Mouse (Mus musculus) adrenal gland, adult 18-20 months (tissue): Measurements from ENCODE around the gene Hck. TPM values are rescaled to one million over a fixed set of nuclear protein-coding genes. Genes with fewer than 3 reads are reported as not detected.

Experiments
- DNase-seq, 2 experiments: peaks; one replicate each; pipeline ENCODE4 v3.0.0; 2021 to 2022; ENCODE audit warnings: low spot score in 2 of 2
- total RNA-seq, 2 experiments: library from RNA; stranded (reverse); gene quantifications; 1 replicate in 1 of 2; 2 replicates in 1 of 2; pipeline ENCODE4 v1.2.3; 2021

The Hck gene
- total RNA-seq, 2 experiments from 2014 or later: 3.9 to 4.2 TPM

DNA sequence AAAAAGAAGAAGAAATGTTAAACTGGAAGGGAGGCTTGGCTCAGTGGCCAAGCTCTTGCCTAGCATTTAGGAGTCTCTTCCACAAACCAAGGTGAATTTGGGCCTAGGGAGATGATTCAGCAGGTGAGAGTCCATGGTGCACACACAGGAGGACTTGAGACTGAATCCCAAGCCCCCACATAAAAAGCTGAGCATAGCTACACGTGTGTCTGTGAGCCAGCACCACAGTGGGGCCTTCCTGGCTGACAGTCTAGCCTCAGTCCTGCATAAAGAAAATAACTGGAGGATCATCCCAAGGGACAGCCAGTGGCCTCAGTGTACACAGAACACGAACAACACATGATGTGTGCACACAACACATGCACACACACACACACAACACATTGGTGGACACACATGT, 19.0 kb upstream of the Hck start:
- DNase-seq: no peak

DNA sequence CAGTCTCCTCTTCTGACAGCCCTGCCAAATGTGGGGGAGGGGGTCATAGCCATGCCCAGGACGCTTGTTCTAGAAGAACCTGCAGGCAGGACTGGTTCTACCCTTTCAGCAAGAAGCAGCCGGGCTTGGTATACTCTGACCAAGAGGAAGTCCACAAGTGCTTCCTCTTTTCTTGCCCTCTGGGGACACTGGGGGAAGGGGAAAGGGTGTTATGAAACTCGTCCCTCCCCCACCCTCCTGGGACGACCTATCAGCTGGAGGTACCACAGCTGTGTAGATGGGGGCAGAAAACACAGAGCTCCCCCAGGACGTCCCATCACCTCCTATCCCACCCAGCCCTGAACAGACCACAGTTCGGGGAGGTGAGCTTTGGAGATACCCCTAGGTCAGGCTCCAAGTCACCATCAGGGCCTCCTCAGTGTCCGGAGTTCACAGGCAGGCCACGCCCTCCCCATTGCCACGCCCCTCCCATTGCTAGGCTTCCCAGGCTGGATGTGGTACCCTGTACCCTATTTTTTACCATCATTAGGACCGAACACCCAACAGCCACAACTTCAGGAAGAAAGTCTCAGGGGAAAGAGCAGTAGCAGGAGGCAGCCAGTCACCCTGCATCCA, 17.6 kb upstream of the Hck start:
- no peak for DNase-seq

DNA sequence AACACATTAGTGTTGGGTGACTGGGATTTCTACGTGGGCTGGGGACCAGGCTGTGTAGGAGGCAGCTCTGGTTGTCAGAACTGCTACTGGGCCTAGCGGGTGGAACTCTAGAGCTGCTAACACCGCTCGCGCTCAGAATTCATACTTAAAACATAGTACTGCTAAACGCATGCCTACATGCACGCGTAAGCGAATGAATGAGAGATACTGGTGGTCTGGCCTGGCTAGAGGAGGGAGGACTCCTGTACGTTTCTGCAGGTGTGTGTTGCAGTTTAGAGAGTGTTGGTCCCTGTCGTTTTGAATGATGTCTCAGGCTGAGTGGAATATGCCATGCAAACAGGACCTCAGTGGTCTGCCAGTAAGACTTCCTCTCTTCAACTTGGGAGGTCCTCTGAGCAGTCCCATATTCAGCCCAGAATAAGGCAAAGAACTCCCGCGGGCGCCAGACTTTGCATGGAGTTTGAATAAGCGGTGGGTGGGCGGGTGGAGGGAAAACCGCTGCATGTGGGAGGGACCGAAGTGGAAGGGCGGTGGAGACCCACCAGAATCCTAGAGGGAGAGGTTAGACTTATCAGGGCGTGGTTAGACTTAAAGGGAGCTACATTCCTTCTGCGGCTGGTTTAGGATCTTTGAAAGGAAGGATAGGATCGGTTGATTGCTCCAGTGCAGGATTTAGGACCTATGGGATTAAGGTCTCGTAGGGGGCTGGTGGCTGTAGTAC, 1.1 kb upstream of the Hck start:
- DNase-seq: peak in 1 of 2 experiments; percentile 9

DNA sequence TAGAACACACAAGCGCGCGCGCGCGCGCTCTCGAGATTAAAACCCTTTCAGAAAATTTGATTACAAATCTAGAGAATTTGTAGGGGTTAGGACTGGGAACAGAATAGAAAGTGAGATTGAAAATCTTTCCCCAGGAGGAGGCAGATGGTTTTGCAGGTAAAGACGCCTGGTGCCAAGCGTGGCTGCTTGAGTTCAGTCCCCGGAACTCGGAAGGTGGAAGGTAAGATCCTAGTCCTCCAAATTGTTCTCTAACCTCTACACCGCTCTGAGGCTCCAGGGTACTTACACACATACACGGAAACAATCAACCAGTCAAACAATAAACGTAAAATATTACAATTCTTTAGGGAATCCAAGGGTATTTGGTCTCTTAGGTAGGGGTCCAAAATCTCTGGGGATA, 466 bp upstream of the Hck start:
- DNase-seq: peak in 1 of 2 experiments; percentile 12

DNA sequence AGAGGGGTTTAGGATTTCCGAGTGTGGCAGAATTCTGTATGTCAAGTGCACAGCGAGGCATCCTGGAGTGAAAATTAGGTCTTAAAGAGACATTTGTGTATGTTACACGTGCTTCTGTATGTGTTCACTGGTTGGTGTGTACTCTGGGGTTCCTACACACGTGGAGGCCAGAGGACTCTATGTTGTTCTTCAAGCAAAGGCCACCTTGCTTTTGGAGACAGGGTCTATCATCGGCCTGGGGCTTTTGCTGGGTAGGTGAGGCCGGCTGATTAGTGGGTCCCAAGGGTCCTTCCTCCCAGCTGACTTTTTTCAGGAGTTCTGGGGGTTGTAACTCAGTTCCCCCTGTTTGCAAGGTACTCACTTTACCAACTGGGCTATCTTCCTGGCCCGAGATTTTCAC, 1.3 kb downstream of the Hck start:
- DNase-seq: peak in 1 of 2 experiments; percentile 6

DNA sequence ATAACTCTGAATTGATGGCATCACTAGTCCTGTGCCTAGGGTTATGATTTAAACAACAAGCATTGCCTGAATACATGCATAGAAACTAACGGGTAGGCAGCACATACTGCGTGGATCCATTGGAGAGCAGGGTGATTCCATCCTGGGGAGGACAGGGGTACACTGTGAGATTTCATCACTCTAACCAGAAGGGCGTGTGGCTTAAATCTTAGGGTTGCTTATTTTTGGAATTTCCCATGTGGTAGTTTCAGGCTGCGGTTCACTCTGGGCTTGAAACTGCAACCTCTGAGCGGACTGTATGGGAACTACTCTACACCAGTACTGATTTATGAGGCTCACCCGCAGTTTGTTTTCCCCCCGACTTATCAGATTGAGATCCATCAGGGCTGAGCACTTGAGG, 3.0 kb downstream of the Hck start:
- DNase-seq: peak in 1 of 2 experiments; percentile 2

DNA sequence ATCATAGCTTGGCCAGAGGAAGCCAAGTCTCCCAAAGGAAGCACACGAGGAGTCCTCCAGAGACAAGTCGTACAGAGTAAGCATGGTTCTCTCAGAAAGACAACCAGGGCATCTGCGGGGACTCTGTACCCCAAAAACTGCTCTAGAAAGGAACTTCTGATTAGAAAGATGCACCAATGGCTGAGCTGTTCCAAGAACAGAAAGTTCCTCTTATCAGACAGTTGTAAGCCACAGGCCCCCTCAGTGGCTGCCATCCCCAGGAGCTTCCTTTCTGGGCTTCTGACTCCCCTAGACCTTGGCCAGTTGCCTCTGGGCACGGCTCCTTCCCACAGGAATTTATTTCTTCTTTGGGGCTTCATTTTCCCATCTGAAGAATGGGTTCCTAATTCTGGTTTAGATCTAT, 7.4 kb downstream of the Hck start:
- DNase-seq: peak in 1 of 2 experiments; percentile 9

DNA sequence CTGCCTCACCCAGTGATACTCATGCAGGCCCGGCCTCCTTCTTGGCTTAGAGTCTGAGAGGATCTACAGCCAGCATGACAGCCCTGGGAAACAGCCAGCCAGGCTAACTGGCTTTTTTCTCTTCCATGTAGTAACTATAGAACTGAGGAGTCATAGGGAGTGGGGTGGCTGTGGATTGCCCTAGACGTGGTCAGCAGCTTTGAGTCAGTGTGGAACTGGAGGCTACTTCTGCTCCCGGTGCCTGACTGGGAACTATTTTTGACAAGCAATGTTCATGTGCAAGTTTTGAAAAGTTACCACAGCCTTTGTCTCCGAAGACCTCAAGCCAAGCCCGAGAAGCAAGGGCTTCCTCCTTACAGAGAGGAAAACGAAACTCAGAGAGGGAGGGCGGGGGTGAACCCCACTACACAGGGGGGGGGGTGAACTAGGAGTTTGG, 8.8 kb downstream of the Hck start:
- no peak for DNase-seq

DNA sequence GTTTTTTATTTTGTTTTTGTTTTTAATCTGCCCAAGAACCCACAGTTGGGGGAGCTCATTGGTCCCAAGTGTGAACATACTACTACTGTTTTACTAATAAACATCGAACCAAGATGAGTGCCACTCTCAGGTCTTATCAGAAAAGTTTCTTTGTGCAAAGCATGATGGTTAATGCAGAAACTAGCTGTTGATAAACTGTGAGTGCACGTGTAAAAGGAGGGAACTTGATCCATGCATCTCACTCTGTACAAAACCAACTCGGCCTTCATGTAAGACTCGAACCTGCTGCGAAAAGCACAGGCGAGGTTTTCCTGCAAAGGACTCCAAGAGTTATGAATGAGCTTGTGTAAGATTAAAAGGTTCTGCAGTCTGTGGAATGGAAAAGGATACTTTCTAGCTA, 11.2 kb downstream of the Hck start:
- no peak for DNase-seq

DNA sequence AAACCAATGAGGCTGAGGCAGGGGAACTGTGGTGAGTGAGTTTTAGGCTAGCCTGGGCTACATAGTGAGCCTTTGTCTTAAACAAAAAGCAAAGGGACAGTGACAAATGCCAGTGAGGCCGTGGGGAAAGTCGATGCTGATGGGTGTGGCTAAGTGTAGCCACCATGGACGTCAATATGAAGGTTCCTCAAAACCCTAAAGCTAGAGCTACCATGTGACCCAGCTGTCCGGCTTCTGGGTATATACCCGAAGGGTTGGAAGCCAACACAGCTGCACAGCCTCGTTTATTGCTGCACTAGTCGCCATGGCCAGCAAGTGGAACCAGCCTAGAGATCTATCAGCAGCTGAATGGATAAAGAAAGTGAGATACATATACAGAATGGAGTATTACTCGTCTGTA, 11.9 kb downstream of the Hck start:
- no peak for DNase-seq

DNA sequence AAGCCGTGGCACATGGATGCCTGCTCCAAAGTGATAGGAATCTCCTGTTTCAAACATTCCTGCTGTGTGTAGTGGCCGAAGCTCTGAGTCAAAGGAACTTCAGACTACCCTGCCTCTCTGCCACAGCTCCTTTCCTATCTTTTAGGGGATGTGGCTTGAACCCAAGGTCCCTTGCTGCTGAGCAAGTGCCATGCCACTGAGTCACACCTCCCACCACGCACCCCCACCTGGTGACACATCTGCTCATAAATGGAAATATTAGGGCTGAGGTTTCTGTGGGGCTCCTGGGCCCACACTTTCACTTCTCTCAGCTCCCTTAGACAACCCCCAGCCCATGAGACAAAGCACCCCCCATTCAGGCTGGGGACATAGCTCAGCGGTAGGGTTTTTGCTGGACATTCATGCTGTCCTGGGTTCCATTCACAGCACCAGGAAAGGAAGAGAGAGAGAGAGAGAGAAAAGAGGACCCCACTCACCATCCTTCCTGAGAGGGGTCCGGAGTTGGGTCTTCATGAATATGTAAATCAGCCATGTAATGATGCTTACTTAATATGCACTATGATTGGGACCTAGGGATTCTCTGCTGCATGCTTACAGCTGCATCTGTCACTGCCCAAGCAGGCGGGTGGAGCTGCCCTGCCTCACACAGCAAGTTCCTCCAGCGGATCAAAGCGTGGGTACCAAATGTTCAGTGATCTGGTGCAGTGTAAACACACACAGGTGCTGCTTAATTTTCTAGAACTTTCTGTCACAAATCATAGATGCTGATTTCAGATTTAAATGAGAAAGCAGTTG, 13.8 kb downstream of the Hck start:
- no peak for DNase-seq

DNA sequence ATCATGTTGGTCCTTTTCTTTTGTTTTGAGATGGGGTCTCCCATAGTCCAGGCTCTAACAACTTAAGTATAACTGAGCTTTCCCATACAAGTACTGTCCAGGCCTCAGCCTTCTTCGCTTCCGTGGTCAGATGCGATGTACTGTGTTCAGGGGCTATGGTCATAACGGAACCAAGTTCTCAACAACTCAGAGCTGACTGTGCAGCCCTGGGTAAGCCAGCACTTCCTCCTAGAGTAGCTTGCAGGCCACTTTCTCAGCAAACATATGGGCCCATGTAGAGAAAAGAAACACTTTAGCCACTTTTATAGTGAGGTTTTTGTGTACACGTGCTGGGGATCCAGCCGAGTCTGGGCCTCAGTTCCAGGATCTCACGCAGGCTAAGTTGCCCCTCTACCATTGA, 14.4 kb downstream of the Hck start:
- DNase-seq: no peak

DNA sequence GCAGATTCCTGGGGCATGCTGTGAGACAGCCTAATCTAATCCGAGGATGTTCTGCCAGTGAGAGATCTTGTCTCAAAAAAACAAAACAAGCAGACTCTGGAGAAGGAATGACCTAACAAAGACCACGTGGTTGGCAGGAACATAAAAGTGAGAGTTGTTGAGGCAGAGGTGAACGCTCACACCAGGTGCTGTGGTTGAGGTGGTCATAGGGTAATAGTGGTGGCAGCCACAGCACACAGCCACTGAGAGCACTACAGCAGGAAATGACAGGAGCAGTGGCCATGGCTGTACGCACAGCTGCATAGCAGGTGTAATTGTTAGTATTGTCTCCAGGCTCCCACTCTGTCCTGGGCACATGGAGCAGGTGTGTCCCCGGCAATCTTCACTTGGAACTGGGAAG, 17.6 kb downstream of the Hck start:
- DNase-seq: no peak

DNA sequence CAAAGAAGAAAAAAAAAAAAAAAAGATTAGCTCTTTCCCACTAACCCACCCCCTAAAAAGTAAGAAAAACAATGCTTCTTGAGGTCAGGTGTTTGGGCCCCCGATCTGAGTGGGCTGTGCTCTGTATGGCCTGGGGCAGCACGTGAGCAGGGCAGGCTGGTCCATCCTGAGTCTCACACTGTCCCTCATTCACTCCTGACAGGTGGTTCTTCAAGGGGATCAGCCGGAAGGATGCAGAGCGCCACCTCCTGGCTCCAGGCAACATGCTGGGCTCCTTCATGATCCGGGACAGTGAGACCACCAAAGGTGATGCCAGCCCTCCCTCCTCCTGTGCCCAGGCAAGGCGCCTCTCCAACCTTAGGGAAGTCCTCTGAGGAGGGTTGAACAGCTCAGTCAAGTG, 22.8 kb downstream of the Hck start:
- no peak for DNase-seq

DNA sequence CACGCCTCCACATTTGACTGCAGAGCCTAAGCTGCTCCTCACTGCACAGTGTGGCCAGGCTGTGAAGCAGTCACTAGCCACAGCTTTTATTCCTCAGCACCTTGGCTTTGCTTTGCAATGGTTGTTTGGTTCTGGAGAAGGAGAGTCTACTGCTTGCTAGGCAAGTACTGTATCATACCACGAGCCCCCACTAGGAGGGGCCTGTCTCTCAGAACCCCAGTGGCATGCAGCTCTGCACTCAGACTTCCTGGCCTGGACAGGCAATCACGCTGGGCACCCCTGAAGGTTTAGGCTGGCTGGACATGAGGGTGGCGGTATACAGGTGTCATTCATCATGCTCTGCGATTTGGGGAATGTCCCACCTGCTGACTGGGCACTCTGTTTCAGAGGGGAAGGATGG, 26.0 kb downstream of the Hck start:
- no peak for DNase-seq

DNA sequence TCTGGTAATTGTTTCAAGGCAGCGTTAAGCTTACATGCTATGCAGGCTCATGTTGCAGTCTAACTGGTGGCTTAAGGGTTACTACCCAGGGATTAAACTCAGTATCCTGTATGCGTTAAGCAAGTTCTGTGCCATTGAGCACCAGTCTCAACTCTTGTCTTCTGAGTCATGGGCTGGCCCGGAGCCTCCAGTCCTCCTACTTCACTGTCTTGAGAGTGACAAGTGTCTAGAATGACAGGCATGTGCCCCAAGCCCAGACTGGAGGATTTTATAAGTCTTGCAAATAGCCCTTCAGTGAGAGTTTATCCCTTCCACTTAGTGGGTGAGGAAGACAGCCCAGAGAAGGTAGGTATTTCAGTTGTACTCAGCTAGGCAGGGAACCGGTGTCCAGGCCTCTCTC, 27.9 kb downstream of the Hck start:
- DNase-seq: no peak

DNA sequence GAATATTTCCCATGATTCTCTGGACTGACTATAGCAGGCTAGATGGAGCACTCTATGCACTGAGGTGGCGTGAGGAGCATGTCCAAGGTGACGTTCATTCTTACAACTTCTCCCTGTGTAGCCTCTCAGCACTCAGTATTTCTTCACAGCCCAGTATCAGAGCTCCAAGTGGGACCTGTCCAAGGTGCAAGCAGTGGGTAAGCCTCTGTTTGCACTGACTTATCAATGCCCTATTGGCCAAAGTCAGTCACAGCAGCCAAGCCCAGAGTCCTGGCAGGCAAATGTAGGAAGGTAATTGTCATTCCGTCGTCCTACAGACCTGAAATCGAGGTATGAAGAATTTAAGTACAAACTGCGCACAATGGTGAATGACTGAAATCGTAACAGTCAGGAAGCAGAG, 30.9 kb downstream of the Hck start:
- no peak for DNase-seq

DNA sequence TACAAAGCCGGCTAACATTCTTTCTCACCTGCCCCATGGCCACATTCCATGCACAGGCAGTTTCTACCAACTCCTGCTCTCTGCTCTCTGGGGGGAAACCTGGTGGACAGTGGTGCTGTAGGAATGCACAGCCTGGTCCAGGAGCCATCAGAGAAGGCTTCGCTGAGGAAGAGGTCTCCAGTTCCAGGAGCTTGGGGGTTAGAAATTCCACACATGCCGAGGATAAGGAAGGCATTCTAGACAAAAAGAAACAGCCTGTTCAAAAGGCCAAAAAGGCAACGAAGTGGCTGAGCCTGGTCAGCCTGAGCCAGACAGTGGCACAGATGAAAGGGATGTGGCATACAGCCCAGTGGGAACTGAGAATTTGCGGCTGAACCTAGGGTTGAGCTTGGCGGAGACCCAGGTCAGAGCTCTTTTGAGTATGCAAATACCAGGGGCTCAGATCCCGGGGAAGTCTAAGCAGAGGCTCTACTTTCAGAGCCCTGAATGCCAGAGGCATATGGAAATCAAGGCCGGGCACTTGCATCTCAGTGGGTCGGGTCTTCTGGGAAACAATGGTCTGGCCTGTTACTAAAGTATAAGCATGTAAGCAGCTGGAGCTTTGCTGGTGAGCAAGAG, 31.8 kb downstream of the Hck start:
- no peak for DNase-seq

DNA sequence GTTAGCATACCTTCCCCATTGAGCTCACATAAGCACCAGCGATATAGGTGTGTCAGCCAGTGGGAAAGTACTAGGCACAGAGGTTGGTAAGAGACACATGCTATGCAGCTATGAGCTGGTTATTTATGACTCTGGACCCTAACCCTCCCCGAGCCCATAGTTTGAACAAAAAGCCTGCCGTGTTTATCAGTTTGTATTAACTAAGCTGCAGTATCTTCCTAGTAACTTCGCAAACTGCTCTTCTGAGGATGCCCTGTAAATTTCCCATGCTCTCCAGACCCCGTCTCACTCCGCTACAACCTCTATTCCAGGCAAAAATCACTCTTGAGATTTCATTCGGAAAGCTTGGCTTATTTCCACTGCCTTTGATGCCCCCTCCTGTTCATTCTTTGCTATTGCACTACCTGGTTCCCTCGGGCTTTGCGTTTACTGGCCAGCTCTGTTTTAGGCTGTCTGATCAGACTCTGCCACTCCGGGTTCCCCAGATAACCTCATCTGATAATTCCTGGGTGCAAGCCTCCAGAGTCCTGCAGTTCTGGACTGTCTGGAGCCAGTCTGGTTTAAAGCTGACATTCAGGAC, 34.4 kb downstream of the Hck start:
- peak; percentile 36 to 53 for DNase-seq

DNA sequence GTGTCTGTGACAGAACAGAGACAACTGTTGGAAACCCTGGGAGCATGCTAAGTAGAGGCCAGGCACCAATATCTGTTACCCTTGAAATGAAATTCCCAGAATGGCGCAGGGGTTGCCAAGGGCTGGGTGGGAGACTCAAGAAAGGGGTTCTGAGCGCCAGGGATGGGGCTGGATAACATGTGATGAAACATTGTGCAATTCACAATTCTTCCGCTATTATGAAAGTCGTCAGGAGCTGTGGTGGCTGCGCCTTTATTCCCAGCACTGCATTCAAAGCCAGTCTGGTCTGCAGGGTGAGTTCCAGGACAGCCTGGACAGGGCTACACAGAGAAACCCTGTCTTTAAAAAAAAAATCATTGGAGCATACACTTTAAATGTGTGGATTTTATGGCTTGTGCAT, 37.1 kb downstream of the Hck start:
- no peak for DNase-seq

DNA sequence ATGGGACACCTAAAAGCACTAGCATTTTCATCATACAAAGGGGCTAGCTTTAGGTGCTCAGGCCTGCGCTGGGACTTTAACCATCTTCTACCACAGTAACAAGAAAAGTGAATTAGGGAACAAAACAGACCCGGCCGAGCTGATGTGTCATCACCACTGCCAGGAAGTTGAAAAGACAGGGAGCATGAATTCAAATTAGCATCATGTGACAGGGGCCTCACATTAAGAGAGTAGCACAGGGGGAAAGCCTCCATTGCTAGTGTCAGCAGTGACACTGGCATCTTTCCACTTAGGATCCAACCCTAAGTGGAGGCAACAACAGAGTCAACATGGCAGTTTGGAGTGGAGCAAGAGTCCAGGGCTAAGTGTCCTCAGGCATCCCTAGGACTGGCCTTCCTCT, 39.0 kb downstream of the Hck start:
- no peak for DNase-seq
